Mouse (Mus musculus) brain, embryonic 18.5 days (tissue): Measurements from ENCODE around the gene Cacna2d3.

ENCODE experiments used
- DNase-seq: peaks from one replicate; pipeline ENCODE4 v3.0.0-alpha.2; 2012; ENCODE audit warnings: low read depth, low spot score

Gene Cacna2d3

DNA sequence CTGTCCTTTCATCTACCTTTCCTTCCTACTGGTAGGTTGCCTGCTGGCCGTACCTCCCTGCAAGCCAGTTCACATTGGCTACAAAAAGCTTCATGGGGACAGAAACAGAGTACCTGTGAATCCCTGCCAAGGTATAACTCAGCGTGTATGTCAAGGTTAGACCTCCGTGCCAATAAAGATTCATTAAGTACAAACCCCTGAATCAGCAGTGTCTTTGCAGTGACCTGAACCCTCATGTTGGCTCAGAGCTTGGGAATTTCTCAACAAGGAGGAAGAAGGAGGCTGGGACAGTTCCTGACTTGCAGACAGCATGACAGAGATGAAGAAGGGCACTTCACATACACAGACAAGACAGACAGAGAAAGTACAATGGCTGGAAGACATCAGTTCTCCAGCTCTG lies 225.1 kb downstream of the Cacna2d3 start:
- DNase-seq = no peak

DNA sequence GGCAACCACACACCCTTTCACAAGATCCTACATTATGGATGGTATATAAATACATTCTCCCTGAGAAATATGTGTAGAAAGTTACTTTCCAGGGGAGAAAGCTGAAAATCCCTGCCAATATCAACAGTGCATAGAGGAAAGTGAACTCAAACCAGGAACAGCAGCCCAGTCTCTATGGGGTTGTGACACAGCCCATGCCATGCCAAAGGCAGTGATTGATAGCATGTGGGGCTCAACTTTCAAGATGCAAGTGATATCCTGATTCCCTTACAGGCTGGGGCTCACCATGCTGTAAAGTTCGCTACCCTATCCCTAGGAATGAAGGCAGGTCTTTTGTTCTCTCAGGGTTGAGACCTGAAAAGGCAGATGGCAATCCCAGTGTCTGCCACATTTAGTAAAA lies 229.9 kb downstream of the Cacna2d3 start:
- no peak for DNase-seq

DNA sequence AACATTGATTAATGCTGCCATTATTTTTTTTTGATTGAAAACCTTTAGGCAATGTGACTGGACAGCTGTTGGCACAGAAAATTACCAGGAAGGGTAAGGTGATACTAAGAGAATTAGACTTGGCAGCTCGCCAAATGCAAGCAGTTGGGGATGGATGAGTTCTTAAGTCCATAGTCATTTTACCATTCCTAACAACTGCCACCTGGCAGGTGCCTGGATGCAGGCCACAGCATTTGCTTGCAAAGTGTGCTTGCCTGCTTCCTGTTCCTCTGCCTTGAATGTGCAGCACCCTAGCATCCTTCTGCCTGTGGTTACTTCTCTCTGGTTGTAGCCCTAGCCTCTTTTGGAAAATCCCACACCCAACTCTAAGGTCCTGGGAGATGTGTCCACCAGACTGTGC lies 236.2 kb downstream of the Cacna2d3 start:
- DNase-seq = no peak

DNA sequence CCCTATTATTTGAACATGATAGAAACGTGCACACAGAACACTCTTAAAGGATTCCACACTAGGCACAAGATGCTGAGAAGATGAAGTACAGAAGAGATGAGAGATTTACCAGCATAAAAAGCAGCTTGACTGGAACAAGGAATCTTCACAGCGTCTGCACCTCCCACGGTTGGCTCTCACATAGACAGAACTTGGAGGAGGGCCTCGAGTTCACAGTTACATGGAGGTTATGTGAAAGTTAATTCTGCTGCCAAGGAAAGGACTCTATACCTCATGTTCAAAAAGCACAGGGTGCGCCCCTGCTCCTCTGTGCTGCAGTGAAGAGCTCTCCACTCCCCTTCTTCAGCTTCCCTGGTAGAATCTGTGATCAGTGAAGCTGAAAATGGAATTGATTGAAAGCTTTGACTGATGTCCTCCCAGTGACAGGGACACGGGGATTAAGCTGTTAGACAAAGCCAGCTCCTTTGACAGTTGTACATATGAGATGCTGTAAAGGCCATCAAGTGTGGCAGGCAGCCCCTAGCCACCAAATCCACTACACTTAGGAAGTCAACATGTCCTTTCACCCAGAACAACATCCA lies 243.2 kb downstream of the Cacna2d3 start:
- DNase-seq = no peak

DNA sequence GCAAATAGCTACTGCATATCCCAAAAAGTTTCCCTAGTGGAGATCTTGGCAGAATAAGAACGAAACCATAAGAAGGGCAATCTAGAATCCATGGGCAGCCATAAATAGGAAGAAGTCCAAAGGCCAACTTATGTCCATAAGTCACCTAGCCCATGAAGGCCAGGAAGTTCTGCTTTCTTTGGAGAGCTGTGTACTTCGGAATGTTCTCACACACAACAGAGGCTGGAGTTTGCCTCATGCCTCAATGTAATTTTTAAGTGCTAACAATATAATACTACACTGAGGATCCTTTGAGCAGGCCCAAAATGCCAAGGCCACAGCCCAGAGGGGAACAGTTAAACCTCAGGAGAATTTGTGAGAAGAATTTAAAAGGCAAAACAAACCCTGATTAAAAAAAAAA lies 257.4 kb downstream of the Cacna2d3 start:
- no peak for DNase-seq

DNA sequence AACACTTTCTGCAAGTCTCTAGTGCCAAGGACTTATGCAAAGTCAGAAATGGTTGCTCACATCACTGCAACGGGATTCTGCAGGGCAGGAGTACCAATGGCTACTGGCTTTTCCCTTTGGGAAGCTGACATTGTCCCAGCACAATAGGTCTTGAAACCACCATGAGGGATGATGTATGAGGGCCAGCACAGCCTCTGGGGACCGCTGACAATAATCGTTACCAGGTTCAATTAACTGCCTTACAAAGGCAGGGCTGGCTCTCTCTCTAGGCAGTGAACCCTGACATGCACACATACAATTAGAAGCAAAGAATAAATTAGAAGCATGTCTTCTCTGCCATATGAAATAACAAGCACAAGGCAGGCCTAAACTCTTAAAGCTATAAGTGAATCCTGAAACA lies 272.5 kb downstream of the Cacna2d3 start:
- DNase-seq = no peak

DNA sequence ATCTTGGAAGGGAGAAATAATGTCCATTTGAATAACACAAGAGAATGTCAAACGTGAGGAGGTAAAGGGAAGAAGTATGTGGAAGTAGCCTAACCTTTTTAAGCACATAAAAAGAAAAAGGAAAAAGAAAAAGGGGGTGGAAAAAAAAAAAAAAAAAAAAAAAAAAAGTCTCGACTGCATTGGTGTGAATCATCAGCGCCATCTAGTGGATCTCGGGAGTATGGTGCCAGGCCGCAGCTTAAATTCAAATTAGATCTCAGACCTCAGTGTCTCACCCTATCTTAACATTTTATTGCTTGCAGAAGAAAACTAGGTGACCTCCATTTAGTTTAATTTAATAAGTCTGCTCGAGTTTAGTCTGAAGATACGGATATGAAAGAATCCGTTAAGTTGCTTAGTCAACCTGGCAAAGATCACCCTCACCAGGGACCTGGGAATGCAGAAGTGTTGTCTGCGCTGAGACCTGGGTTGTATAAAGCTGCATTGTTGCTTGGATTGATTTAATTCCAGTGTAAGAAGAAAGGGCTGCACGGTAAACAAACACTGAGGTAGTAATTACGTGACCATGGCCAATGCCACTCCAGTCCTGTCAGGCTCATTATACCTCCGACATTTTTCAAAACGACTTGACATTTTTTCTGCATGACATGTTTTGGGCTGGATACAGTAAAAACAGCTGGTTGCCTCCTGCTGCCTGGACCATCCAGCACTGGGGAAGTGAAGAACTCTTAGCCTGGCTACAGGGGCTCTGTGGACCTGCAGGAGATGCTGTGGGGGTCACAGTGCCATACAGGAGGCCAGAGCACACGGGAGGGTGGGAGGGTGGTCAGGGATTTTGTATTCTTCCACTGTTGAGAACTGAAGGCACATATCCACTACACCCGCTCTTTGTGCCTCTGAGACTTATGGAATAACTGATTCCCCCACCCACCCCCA lies 278.3 kb downstream of the Cacna2d3 start:
- peak; percentile 54 for DNase-seq

DNA sequence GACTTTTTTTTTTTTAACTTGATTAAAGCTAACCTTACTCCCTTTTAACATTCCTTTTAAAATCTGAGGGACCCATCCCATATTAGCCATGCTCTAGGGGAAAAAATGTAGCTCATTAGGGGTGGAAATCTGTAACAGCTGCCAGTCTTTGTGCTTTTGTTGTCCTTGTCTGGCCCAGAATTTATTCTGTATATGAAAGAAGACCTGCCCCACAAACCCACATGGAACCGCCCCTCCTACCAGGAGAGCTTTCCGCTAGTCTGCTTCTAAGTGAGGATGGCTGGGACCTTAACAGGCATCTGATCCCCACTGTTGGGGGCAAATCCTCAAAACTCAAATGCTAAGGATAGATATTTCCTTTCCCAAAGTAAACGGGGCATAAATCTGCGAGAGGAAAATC lies 279.2 kb downstream of the Cacna2d3 start:
- no peak for DNase-seq

DNA sequence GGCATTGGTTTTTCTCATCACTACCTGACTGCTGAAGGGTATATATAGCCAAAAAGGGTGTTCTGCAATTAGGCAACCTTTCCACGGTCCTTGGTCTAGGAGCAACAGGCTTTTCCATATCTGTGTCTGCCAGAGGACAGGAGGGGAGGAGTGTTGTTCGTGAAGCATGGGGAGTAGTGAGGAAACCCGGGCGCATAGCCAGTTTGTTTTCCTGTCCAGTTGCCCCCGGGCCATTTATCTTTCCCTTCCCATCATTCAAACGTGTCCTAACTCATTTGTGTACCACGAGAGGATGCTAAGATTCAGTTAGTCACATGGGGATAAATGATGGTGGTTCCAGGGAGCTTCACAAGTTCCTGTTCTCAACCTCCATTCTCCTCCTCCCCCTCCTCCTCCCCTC lies 283.0 kb downstream of the Cacna2d3 start:
- DNase-seq = no peak

DNA sequence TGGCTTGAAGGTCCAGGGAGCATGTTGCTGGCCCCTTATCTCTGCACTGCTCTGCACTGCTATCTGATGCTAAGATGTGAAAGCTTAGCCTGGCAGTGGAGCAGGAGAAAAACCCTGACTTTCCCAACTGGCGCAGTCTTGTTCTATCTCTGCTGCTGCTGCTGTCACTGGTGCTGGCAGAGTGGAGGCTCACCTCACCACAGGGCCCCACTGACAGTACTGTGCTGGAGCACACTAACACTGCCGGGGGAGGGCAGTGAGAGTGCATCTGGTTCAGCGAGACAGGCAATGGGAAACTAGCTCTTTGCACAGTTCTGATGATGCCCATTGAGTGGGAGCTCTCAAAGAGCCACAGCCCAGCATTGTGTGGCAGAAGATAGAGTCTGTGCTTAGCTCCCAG lies 283.4 kb downstream of the Cacna2d3 start:
- no peak for DNase-seq

DNA sequence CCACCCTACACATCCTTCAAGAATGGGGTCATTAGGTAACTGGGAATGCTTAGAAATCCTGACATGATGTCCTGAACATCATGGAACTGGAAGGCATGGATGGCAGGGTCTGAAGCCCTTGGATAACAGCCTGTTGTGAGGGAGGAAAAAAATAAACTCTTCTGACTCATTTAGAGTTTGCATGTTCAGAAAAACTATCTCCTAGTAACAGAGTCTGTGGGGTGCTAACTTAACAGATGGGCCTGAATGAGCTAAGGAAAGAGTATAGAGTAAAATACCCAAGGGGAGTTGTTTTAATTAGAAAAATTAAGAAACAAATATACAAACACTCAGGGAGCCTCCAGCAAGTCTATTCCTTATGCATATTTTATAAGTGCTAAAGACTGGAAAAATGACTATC lies 286.5 kb downstream of the Cacna2d3 start:
- no peak for DNase-seq

DNA sequence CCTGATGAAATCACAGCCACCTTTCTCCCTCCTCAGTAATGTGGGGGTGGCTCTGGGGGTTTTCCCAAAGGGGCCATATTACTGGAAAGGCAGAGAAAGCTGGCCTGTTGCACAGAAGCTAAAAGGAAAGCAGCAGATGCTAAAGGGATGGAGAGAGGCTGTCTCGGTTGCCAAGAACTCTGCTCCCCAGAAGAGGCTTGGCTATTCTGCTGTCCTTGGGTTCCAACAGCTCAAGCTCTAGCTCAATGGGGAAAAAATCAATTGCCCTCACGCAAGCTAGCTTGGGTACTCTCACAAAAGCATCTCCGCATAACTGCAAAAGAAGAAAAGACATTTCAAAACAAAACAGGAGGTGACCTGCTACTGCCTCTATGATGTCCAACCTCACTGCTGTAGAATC lies 287.9 kb downstream of the Cacna2d3 start:
- DNase-seq = no peak

DNA sequence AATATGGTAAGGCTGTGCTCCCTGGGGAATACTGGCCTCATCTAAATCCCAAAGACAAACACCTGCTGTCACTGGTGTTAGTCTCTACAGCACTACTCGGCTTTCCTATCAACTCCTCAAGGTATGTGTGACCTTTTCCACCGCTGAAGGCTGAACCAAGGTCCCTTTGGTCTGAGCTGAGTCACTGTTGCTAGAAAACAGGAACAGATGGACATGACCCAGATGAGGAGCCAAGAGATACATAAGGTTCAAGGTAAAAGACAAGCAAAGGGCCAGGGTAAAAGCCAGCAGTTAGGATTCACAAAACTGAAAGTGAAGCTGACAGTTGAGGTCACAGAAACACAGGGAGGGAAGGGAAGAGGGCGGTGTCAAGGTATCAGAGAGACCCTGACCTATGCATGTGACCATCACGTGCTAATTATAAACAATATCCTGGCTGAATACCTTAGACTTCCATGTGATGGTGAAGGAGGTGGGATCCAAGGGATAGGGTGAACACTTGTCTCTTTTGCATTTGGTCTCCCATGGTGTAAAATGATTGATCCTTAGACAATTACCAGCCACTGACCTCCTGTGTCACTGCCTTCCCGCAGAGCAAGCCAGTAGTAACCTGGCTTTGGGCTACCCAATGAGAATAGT lies 288.5 kb downstream of the Cacna2d3 start:
- DNase-seq = no peak

DNA sequence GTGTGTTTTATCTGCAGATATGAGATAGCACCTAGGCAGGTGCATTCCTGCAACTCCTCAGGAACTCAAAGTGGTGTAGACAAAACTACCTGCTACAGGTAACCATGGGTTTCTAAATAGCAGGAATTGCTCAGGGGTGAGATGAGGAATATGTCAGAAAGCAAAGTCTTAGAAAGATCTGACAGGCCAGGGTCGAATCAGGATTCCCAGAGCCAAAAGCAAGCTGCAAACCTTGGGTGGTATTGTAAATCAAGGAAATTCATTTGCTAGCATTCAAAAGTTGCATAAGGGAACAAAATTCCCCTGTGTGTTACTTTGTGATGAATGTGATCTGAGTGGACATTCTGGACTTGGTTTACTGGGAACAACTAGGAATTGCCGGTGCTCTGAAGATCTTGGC lies 291.9 kb downstream of the Cacna2d3 start:
- DNase-seq = no peak

DNA sequence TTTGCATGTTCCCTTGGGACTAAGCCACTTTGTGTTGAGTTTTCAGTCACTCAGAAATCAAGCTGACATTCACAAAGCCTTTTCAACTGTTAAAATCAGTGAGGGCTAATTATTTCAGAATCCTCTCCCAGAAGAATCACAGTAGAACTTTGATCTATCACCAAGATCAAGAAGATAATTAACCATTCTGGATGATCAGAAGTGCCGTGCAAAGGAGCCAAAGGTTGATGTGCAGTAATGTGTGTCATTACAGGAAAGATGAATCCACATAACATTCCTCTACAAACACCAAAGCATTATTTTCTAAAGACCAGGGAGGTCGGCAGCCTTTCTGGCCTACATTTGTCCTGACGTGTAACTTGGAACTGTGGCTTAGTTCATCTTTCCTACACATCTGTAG lies 296.0 kb downstream of the Cacna2d3 start:
- no peak for DNase-seq

DNA sequence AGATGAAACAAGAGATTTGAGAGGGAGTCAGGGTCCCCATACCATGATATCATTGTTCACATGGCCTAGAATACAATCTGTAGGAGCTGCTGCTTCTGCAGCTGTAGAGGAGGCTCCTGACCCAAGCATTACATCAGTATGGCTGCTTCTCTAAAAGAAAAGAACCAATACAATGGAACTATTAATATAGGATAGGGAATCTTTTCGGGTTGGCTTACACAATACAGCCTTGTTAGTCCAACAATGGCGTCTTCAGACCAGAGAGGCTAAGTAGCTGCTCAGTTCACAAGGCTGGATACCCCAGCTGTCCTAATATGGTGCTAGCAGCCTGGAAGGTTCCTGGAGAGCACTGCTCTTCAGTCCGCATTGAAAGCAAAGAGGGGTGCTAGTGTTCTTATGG lies 296.5 kb downstream of the Cacna2d3 start:
- no peak for DNase-seq

DNA sequence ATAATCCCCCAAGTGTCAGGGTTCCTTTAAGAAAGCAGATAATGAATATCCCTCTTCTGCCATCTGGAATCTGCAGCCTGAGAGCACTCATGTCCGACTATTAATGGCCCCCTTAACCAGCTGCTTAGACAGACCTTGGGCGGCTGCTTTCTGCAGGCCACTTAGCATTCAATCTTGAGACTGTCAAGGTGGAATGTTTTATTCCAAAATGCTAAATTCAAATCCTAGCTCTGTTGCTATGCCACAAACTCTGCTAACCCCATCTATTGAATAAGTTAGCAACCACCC lies 315.8 kb downstream of the Cacna2d3 start:
- no peak for DNase-seq

DNA sequence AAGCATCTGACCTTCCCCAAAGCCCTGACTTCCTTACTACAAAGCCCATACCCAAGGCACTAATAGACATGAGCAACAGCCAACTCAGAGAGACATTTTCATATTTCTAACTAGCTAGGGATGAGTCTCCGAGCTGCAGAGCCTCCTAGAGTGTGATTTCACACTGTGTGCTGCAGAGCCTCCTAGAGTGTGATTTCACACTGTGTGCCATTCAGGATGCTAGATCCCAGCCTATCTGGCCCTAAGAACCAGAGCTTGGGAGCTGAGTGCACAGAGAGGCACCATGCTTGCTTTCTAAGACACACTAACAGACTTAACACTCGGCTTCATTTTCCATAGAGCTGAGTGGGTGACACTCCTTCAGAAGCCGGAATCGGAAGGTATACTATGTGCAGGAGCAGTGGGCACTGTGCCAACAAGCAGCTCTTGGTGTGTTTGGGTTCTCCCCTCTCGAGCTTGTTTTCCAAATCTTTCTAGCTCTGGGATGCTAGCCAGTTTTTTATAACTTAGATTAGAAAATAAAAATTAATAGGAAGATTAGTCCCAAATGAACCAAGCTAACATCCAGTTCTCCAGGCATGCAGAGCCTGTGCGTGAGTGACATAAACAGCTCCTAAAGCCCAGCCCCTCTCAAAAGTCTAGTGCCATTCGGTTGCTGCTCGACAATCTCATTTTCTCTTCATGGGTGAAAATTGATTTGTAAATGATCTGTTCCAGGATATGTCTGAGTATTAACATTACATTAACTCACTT lies 316.4 kb downstream of the Cacna2d3 start:
- no peak for DNase-seq

DNA sequence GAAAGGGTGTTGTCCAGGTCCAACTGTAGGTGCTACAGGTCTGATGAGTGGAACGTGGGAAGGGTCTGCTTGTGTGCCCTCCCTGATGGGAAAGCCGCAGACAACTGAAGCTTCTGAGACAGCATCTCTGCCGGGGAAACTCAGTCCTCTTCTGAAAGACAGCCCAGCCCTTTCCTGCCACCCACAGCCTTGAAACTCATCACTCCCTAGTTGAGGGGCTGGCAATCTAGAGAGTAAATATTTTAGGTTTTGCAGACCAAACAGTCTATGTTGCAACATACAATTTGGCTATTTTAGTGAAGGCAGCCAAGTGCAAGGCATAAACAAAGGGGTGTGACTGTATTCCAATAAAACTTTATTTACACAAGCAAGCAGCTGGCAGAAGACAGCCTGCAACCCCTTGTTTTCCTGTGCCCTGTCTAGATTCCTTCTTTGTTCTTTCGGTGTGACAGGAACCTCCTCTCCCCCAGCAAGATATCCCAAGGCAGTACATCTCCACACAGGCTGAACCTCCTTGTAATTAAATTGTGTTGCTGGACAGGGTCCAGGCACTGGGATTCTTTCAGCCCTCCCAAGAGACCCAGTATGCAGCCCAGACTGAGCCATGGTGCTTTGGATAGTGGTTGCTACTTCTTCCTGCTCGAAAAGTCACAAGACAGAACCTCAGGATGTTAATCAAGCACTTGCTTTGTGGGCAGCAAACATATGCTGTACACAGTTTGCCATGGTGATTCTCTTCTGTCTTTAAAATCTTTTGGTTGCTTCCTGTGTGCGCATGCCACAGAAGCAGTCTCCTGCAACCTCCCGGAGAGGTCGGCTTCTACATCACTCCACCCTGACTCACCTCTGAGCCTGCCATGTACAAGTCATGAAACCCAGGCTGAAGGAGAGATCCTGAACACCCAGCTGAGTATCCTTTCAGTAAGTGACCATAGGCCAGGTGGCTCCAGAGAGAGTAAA lies 317.5 kb downstream of the Cacna2d3 start:
- DNase-seq = no peak

DNA sequence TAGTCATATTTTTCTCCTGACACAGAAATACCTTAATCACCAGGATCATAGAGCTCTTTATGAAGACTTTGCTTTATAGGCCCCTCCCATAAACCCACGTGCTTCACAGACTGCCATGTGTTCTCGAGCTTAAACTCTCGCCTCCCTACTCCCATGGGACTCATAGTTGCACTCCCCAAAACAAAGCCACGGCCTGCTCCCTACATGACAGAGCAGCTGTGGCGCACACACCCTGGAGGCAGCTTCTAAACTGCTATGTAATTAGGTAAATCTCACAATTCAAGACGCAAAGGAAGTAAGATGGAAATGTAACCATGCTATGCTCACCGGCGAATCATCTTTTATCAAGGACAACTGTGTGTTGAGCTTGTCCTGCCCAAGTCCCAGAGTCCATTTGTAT lies 319.2 kb downstream of the Cacna2d3 start:
- DNase-seq = no peak

DNA sequence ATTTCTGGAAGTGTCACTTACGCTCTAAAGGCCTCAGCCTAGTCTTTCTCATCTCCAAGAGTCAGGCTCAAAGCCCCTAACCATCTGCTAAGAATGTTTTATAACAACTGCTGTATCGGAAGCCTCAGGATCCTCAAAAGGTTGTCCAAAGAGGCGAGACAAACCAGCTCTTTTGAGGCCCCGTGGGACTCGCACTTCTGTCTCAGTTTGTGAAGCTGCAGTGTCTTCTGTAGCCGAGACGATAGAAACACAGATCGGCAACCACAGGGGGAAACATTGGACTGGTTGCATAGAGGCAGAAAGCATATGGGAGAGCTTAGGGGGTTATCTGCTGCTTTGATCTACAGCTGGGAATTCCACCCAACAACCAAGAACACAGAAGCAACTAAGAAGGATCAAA lies 327.9 kb downstream of the Cacna2d3 start:
- DNase-seq = no peak
